Mouse (Mus musculus): Measurements from ENCODE around the gene I830077J02Rik. TPM values are rescaled to one million over a fixed set of nuclear protein-coding genes. Genes with fewer than 3 reads are reported as not detected.

I830077J02Rik gene
- polyA plus RNA-seq, 1 experiment from 2014 or later = 1.2 TPM

GRCm38 (mm10) chr3:105892572-105893495 is 39.6 kb downstream of the I830077J02Rik start:
- DNase-seq (ENCODE audit: low spot score) = peak; percentile 40
- H3K4me1 ChIP-seq (replicated peaks; ENCODE audit: control insufficient read depth, insufficient read depth, low read length) = peaks cover 25% of the 10 kb centered on the region
- WGBS = 81% methylated on average over 19 of the region's 19 CpGs
- no peaks in the 10 kb centered on the region for H3K36me3 ChIP-seq (ENCODE audit: control insufficient read depth, insufficient read depth, low read length)
- no peak overlapping the region for H3K4me2 ChIP-seq (ENCODE audit: low read length)
- H3K9me3 ChIP-seq (ENCODE audit: control insufficient read depth, low read length) = no peaks in the 10 kb centered on the region
- H3K27me3 ChIP-seq (replicated peaks; ENCODE audit: control insufficient read depth, insufficient read depth, low read length) = no peaks in the 10 kb centered on the region
- H3K27ac ChIP-seq (ENCODE audit: low read depth) = 0 out of 2 replicates have a peak overlapping the region, but pooled peaks have one; percentile 17
- no peak overlapping the region for H3K4me3 ChIP-seq (ENCODE audit: low read depth, low read length)
- ATAC-seq (replicated peaks; ENCODE audit: low FRiP score, low TSS enrichment, low read depth) = no peak
- H3K9ac ChIP-seq (ENCODE audit: low read length) = no peak overlapping the region

- peak overlapping the region; percentile 57; the same call in 1 of the 2 replicates for H3K27ac ChIP-seq (ENCODE audit: low read depth)
- H3K9ac ChIP-seq (ENCODE audit: low read length) = no peak overlapping the region
- peak; percentile 47 for DNase-seq (ENCODE audit: low spot score)
- H3K9me3 ChIP-seq (ENCODE audit: control insufficient read depth, low read length) = no peaks in the 10 kb centered on the region
- WGBS = 78% methylated on average over 10 of the region's 10 CpGs
- no peak overlapping the region for H3K4me3 ChIP-seq (ENCODE audit: low read depth, low read length)
- no peaks in the 10 kb centered on the region for H3K27me3 ChIP-seq (replicated peaks; ENCODE audit: control insufficient read depth, insufficient read depth, low read length)
- peaks cover 25% of the 10 kb centered on the region for H3K4me1 ChIP-seq (replicated peaks; ENCODE audit: control insufficient read depth, insufficient read depth, low read length)
- no peaks in the 10 kb centered on the region for H3K36me3 ChIP-seq (ENCODE audit: control insufficient read depth, insufficient read depth, low read length)
- no peak for ATAC-seq (replicated peaks; ENCODE audit: low FRiP score, low TSS enrichment, low read depth)
- H3K4me2 ChIP-seq (ENCODE audit: low read length) = no peak overlapping the region
Measured at GRCm38 (mm10) chr3:105891760-105892571, 40.5 kb downstream of the I830077J02Rik start.

GRCm38 (mm10) chr3:105891141-105891540 is 41.3 kb downstream of the I830077J02Rik start:
- no peaks in the 10 kb centered on the region for H3K27me3 ChIP-seq (replicated peaks; ENCODE audit: control insufficient read depth, insufficient read depth, low read length)
- H3K27ac ChIP-seq (ENCODE audit: low read depth) = peak overlapping the region; percentile 57
- WGBS = 44% methylated on average over 3 of the region's 3 CpGs
- no peaks in the 10 kb centered on the region for H3K9me3 ChIP-seq (ENCODE audit: control insufficient read depth, low read length)
- DNase-seq (ENCODE audit: low spot score) = no peak
- H3K36me3 ChIP-seq (ENCODE audit: control insufficient read depth, insufficient read depth, low read length) = no peaks in the 10 kb centered on the region
- no peak overlapping the region for H3K4me2 ChIP-seq (ENCODE audit: low read length)
- no peak overlapping the region for H3K4me3 ChIP-seq (ENCODE audit: low read depth, low read length)
- no peak overlapping the region for H3K9ac ChIP-seq (ENCODE audit: low read length)
- H3K4me1 ChIP-seq (replicated peaks; ENCODE audit: control insufficient read depth, insufficient read depth, low read length) = peaks cover 25% of the 10 kb centered on the region
- ATAC-seq (replicated peaks; ENCODE audit: low FRiP score, low TSS enrichment, low read depth) = no peak

GRCm38 (mm10) chr3:105890220-105890619 is 42.2 kb downstream of the I830077J02Rik start:
- peak; percentile 43 for DNase-seq (ENCODE audit: low spot score)
- no peaks in the 10 kb centered on the region for H3K27me3 ChIP-seq (replicated peaks; ENCODE audit: control insufficient read depth, insufficient read depth, low read length)
- H3K4me1 ChIP-seq (replicated peaks; ENCODE audit: control insufficient read depth, insufficient read depth, low read length) = peaks cover 22% of the 10 kb centered on the region
- H3K27ac ChIP-seq (ENCODE audit: low read depth) = no peak overlapping the region
- H3K4me3 ChIP-seq (ENCODE audit: low read depth, low read length) = no peak overlapping the region
- no peak for ATAC-seq (replicated peaks; ENCODE audit: low FRiP score, low TSS enrichment, low read depth)
- H3K9ac ChIP-seq (ENCODE audit: low read length) = no peak overlapping the region
- H3K36me3 ChIP-seq (ENCODE audit: control insufficient read depth, insufficient read depth, low read length) = no peaks in the 10 kb centered on the region
- WGBS = 56% methylated on average over 4 of the region's 4 CpGs
- H3K9me3 ChIP-seq (ENCODE audit: control insufficient read depth, low read length) = no peaks in the 10 kb centered on the region
- H3K4me2 ChIP-seq (ENCODE audit: low read length) = no peak overlapping the region

GRCm38 (mm10) chr3:105888961-105889360 is 43.5 kb downstream of the I830077J02Rik start:
- Histone ChIP-seq H3K36me3 (ENCODE audit: control insufficient read depth, insufficient read depth, low read length) (no peaks in the 10 kb centered on the region), H3K4me1 (replicated peaks; ENCODE audit: control insufficient read depth, insufficient read depth, low read length) (peaks cover 11% of the 10 kb centered on the region), H3K9me3 (ENCODE audit: control insufficient read depth, low read length) (no peaks in the 10 kb centered on the region), H3K27ac (ENCODE audit: low read depth) (no peak overlapping the region), H3K27me3 (replicated peaks; ENCODE audit: control insufficient read depth, insufficient read depth, low read length) (no peaks in the 10 kb centered on the region), H3K9ac (ENCODE audit: low read length) (no peak overlapping the region), H3K4me3 (ENCODE audit: low read depth, low read length) (no peak overlapping the region), H3K4me2 (ENCODE audit: low read length) (no peak overlapping the region)
- DNase-seq (ENCODE audit: low spot score) (peak; percentile 4), ATAC-seq (replicated peaks; ENCODE audit: low FRiP score, low TSS enrichment, low read depth) (no peak)
- 85% methylated on average over 3 of the region's 3 CpGs for WGBS

DNA sequence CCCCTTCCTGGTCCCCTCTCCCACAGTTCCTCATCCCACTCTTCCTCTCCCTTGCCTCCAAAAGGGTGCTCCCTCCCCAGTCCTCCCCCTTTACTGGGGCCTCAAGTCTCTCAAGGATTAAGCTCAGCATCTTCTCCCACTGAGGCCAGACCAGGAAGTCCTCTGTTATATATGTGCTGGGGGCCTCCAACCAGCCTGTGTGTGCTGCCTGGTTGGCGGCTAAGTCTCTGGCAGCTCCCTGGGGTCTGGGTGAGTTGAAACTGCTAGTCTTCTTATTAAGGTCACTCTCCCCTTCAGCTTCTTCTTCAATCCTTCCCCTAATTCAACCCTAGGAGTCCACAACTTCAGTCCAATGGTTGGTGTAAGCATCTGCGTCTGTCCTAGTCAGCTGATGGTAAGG is 49.4 kb downstream of the I830077J02Rik start:
- Histone ChIP-seq H3K36me3 (ENCODE audit: control insufficient read depth, insufficient read depth, low read length) (no peaks in the 10 kb centered on the region), H3K4me3 (ENCODE audit: low read depth, low read length) (no peak overlapping the region), H3K9ac (ENCODE audit: low read length) (no peak overlapping the region), H3K4me1 (replicated peaks; ENCODE audit: control insufficient read depth, insufficient read depth, low read length) (no peaks in the 10 kb centered on the region), H3K27me3 (replicated peaks; ENCODE audit: control insufficient read depth, insufficient read depth, low read length) (no peaks in the 10 kb centered on the region), H3K9me3 (ENCODE audit: control insufficient read depth, low read length) (no peaks in the 10 kb centered on the region), H3K4me2 (ENCODE audit: low read length) (no peak overlapping the region), H3K27ac (ENCODE audit: low read depth) (no peak overlapping the region)
- DNase-seq (ENCODE audit: low spot score) (peak; percentile 44), ATAC-seq (replicated peaks; ENCODE audit: low FRiP score, low TSS enrichment, low read depth) (no peak)
- WGBS = 87% methylated on average over 2 of the region's 2 CpGs

GRCm38 (mm10) chr3:105882105-105882504 is 50.4 kb downstream of the I830077J02Rik start:
- no peaks in the 10 kb centered on the region for H3K4me1 ChIP-seq (replicated peaks; ENCODE audit: control insufficient read depth, insufficient read depth, low read length)
- WGBS = 88% methylated on average over 7 of the region's 7 CpGs
- H3K27ac ChIP-seq (ENCODE audit: low read depth) = no peak overlapping the region
- H3K9ac ChIP-seq (ENCODE audit: low read length) = no peak overlapping the region
- H3K36me3 ChIP-seq (ENCODE audit: control insufficient read depth, insufficient read depth, low read length) = no peaks in the 10 kb centered on the region
- H3K4me2 ChIP-seq (ENCODE audit: low read length) = no peak overlapping the region
- H3K4me3 ChIP-seq (ENCODE audit: low read depth, low read length) = no peak overlapping the region
- H3K9me3 ChIP-seq (ENCODE audit: control insufficient read depth, low read length) = no peaks in the 10 kb centered on the region
- ATAC-seq (replicated peaks; ENCODE audit: low FRiP score, low TSS enrichment, low read depth) (no peak), DNase-seq (ENCODE audit: low spot score) (peak; percentile 18)
- no peaks in the 10 kb centered on the region for H3K27me3 ChIP-seq (replicated peaks; ENCODE audit: control insufficient read depth, insufficient read depth, low read length)

DNA sequence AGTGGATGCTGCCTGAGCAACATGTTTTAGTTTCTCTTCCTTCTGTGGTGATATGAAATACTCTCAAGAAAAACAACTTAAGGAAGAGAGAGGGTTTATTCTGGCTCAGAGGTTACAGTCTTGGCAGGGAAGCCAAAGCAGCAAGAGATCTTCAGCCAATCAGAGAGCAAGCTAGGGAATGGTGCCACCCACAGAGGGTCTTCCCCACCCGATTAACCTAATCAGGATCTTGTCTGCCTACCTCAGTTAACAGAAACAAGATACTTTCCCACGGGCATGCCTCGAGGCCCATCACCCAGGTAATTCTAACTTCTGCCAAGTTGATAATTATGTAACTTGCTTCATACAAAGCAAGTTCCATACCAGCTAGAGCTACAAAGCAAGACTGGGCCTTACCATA is 52.0 kb downstream of the I830077J02Rik start:
- WGBS = 62% methylated on average over 3 of the region's 3 CpGs

More for the DNA sequence above, 52.0 kb downstream of the I830077J02Rik start:
- Histone ChIP-seq H3K36me3 (ENCODE audit: control insufficient read depth, insufficient read depth, low read length) (no peaks in the 10 kb centered on the region), H3K4me3 (ENCODE audit: low read depth, low read length) (no peak overlapping the region), H3K9me3 (ENCODE audit: control insufficient read depth, low read length) (no peaks in the 10 kb centered on the region), H3K4me2 (ENCODE audit: low read length) (no peak overlapping the region), H3K27me3 (replicated peaks; ENCODE audit: control insufficient read depth, insufficient read depth, low read length) (no peaks in the 10 kb centered on the region), H3K9ac (ENCODE audit: low read length) (no peak overlapping the region), H3K4me1 (replicated peaks; ENCODE audit: control insufficient read depth, insufficient read depth, low read length) (no peaks in the 10 kb centered on the region), H3K27ac (ENCODE audit: low read depth) (no peak overlapping the region)
- ATAC-seq (replicated peaks; ENCODE audit: low FRiP score, low TSS enrichment, low read depth) (no peak), DNase-seq (ENCODE audit: low spot score) (peak; percentile 6)
